Mouse (Mus musculus) G1E (cell line): ENCODE measurements around the gene Gimap8. TPM values are rescaled to one million over a fixed set of nuclear protein-coding genes. Genes with fewer than 3 reads are reported as not detected.
"Not testable (repeated sequence)": the region's sequence is repeated elsewhere in the genome, so short reads cannot be mapped to it uniquely, and the experiment has no call there.

ENCODE experiments used
- ATAC-seq: 2 replicates; pipeline ENCODE4 v1.8.0; 2016; ENCODE audit warnings: mild to moderate bottlenecking; ENCODE audit not compliant: insufficient number of reproducible peaks, poor library complexity, low FRiP score, severe bottlenecking; ENCODE audit errors: extremely low read depth
- DNase-seq: peaks from one replicate; pipeline ENCODE4 v3.0.0; 2012; ENCODE audit warnings: low spot score
- H3K27me3 ChIP-seq: 2 replicates; pipeline ENCODE4 v1.6.1; 2012; ENCODE audit warnings: mild to moderate bottlenecking, low read length, inconsistent platforms; ENCODE audit not compliant: insufficient read depth
- H3K36me3 ChIP-seq: replicated peaks from 2 replicates; pipeline ENCODE3; 2012; ENCODE audit warnings: mild to moderate bottlenecking, inconsistent platforms
- H3K4me1 ChIP-seq: 2 replicates; pipeline ENCODE4 v1.6.1; 2012; ENCODE audit warnings: low read depth, low read length, inconsistent platforms, mixed read lengths; ENCODE audit not compliant: insufficient read depth
- H3K4me3 ChIP-seq: 2 replicates; pipeline ENCODE4 v1.5.1; 2012; ENCODE audit warnings: low read depth, mild to moderate bottlenecking, inconsistent platforms, low read length, moderate library complexity, mixed read lengths
- H3K9me3 ChIP-seq: replicated peaks from 2 replicates; pipeline ENCODE4 v1.6.1; 2012; ENCODE audit warnings: inconsistent platforms
- CTCF ChIP-seq: IDR thresholded peaks from 2 replicates; pipeline ENCODE4 v1.5.1; 2012; ENCODE audit warnings: low read depth, low read length, inconsistent platforms, mixed read lengths
- GATA1 ChIP-seq: IDR thresholded peaks from 2 replicates; pipeline ENCODE4 v1.6.1; 2012; ENCODE audit warnings: borderline replicate concordance, low read length, inconsistent platforms, mixed read lengths
- GATA2 ChIP-seq: IDR thresholded peaks from 2 replicates; pipeline ENCODE4 v1.6.1; 2012; ENCODE audit warnings: low read depth, low read length, inconsistent platforms, borderline replicate concordance
- POLR2AphosphoS5 ChIP-seq: IDR thresholded peaks from 2 replicates; pipeline ENCODE4 v1.6.1; 2012; ENCODE audit warnings: low read depth, low read length, inconsistent platforms; ENCODE audit not compliant: insufficient replicate concordance
- TAL1 ChIP-seq: conservative IDR thresholded peaks from 2 replicates; pipeline ENCODE4 v1.6.1; 2012; ENCODE audit warnings: low read depth, low read length, inconsistent platforms, mixed read lengths
- polyA plus RNA-seq: library from polyadenylated mRNA; stranded (reverse); fragments of >175 nt; gene quantifications from 2 replicates; pipeline ENCODE4 v1.2.3, GENCODE M21; 2012
- total RNA-seq, 2 experiments: library from RNA; stranded (forward) in 1 of 2; stranded (reverse) in 1 of 2; fragments of 200-1000 nt in 1 of 2; fragments of >200 nt in 1 of 2; fragmentation: Nextera tagmentation in 1 of 2; gene quantifications; 2 replicates each; pipeline ENCODE4 v1.2.3; 2014 to 2017

Gene Gimap8
- total and polyA plus RNA-seq, 3 experiments, result 0.05 TPM; not detected in 2

DNA sequence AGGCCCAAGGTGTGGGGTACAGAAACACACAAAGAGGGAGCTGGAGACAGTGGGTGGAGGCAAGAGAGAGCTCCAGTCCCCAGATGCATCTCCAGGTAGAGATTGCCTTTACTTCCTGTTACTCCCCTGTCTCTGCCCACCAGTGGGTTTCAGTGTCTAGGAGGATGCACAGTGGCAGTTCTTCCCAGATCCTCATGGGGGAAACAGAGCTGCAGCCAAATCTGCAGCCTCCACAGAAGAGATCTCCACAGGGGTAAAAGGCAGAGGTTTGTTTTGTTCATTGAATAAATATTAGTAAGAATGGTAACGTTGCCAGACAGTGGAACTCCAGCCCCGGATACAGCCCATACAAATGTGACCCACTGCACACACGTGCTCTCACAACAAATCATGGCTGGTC is 36.4 kb upstream of the Gimap8 start:
- Histone ChIP-seq H3K36me3 (no peaks in the 10 kb centered on the region), H3K9me3 (no peaks in the 10 kb centered on the region)
- TF ChIP-seq TAL1 (no peak), GATA2 (no peak), POLR2AphosphoS5 (no peak), CTCF (no peak), GATA1 (no peak)

DNA sequence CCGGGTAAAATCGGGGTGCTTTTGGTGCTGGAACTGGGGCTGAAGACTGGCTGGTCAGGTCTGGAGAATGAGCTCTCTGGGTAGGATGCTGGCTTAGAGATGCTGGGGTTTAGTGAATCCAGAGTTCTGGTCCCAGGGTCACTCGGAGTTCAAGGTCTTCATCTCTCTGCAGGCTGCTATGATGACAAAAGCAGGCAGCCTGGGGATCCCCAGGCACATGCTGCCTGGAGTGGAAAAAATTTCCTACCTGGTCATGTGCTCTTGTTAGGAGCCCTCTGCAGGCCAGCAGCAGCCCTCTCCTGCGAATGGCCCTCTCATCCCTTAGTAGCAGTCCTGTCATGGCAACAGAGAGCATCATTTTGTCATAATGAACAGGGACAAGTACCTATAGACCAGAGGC is 33.6 kb upstream of the Gimap8 start:
- H3K36me3 ChIP-seq, result no peaks in the 10 kb centered on the region
- ATAC-seq, result no peak
- no peak for DNase-seq

More for the DNA sequence above, 36.4 kb upstream of the Gimap8 start:
- DNase-seq (no peak), ATAC-seq (no peak)
- no peak overlapping the region for H3K4me3 ChIP-seq
- H3K4me1 ChIP-seq, result no peaks in the 10 kb centered on the region
- H3K27me3 ChIP-seq, result no peaks in the 10 kb centered on the region

GRCm38 (mm10) chr6:48614756-48615155 is 32.3 kb upstream of the Gimap8 start:
- ATAC-seq, result no peak
- H3K27me3 ChIP-seq, result peaks cover 3% of the 10 kb centered on the region; the same call in 1 of the 2 replicates

More for the DNA sequence above, 33.6 kb upstream of the Gimap8 start:
- no peaks in the 10 kb centered on the region for H3K9me3 ChIP-seq
- TF ChIP-seq POLR2AphosphoS5 (no peak), TAL1 (no peak), GATA1 (no peak), GATA2 (no peak), CTCF (no peak)
- no peaks in the 10 kb centered on the region for H3K27me3 ChIP-seq
- H3K4me1 ChIP-seq, result no peaks in the 10 kb centered on the region
- H3K4me3 ChIP-seq, result no peak overlapping the region

DNA sequence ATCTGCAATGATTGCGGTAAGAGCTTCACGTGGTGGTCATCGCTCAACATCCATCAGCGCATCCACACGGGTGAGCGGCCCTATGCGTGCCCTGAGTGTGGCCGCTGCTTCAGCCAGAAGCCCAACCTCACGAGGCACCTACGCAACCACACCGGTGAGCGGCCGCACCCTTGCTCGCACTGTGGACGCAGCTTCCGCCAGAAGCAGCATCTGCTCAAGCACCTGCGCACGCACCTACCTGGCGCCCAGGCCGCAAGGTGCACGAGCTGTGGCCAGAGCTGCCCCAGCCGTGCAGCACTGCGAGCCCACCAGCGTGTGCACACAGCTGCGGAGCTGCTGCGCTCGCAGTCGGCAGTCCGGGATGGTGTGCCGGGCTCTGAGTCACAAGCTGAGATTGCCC is 27.0 kb upstream of the Gimap8 start:
- Histone ChIP-seq H3K9me3 (no peaks in the 10 kb centered on the region), H3K27me3 (peaks cover 3% of the 10 kb centered on the region; the same call in 1 of the 2 replicates), H3K36me3 (no peaks in the 10 kb centered on the region), H3K4me1 (no peaks in the 10 kb centered on the region), H3K4me3 (no peak overlapping the region; the same call in 1 of the 2 replicates)
- no peak for DNase-seq
- ATAC-seq, result no peak
- TF ChIP-seq GATA2 (no peak), TAL1 (no peak), CTCF (no peak), GATA1 (no peak), POLR2AphosphoS5 (no peak)

More at GRCm38 (mm10) chr6:48614756-48615155, 32.3 kb upstream of the Gimap8 start:
- TF ChIP-seq CTCF, result no peak
- TF ChIP-seq POLR2AphosphoS5, result no peak
- no peaks in the 10 kb centered on the region for H3K4me1 ChIP-seq
- no peak for DNase-seq
- no peak overlapping the region for H3K4me3 ChIP-seq
- no peaks in the 10 kb centered on the region for H3K9me3 ChIP-seq
- H3K36me3 ChIP-seq, result no peaks in the 10 kb centered on the region

GRCm38 (mm10) chr6:48622186-48622843 is 24.7 kb upstream of the Gimap8 start:
- H3K27me3 ChIP-seq, H3K4me1 ChIP-seq, ATAC-seq, H3K4me3 ChIP-seq, DNase-seq, H3K36me3 ChIP-seq, H3K9me3 ChIP-seq: not testable (repeated sequence)

- Histone ChIP-seq H3K27me3 (peaks cover 3% of the 10 kb centered on the region; the same call in 1 of the 2 replicates), H3K36me3 (no peaks in the 10 kb centered on the region), H3K4me3 (no peak overlapping the region), H3K9me3 (no peaks in the 10 kb centered on the region), H3K4me1 (no peaks in the 10 kb centered on the region)
- no peak for DNase-seq
- no peak for ATAC-seq
- TF ChIP-seq GATA1 (no peak), TAL1 (no peak), GATA2 (no peak), CTCF (no peak), POLR2AphosphoS5 (no peak)
Measured at GRCm38 (mm10) chr6:48623460-48623859, 23.6 kb upstream of the Gimap8 start.

- Histone ChIP-seq H3K4me1 (no peaks in the 10 kb centered on the region), H3K27me3 (no peaks in the 10 kb centered on the region; the same call in 1 of the 2 replicates)
Measured at GRCm38 (mm10) chr6:48626464-48626863, 20.6 kb upstream of the Gimap8 start, which contains the start of gene AI854703. TSS of gene AI854703 (plus strand) at chr6:48626764.

More at GRCm38 (mm10) chr6:48626464-48626863, 20.6 kb upstream of the Gimap8 start, which contains the start of gene AI854703:
- no peaks in the 10 kb centered on the region for H3K36me3 ChIP-seq
- ATAC-seq (no peak), DNase-seq (no peak)
- no peak for TF ChIP-seq GATA1
- TF ChIP-seq TAL1, result no peak
- TF ChIP-seq CTCF, result no peak
- TF ChIP-seq GATA2, result no peak
- no peak for TF ChIP-seq POLR2AphosphoS5
- H3K9me3 ChIP-seq, result no peaks in the 10 kb centered on the region
- no peak within 1 kb of the TSS for H3K4me3 ChIP-seq
